Mouse (Mus musculus) T-helper 1 cell (primary cell): ENCODE data around the gene Pum2.

Experiments
- in situ Hi-C: fragments of 300-600 bp; cut with MboI, MseI; formaldehyde crosslinking; loops from one replicate; pipeline ENCODE4 v1.15.1; 2025; ENCODE audit warnings: high pct_unique_total_duplicates

Pum2 gene

DNA sequence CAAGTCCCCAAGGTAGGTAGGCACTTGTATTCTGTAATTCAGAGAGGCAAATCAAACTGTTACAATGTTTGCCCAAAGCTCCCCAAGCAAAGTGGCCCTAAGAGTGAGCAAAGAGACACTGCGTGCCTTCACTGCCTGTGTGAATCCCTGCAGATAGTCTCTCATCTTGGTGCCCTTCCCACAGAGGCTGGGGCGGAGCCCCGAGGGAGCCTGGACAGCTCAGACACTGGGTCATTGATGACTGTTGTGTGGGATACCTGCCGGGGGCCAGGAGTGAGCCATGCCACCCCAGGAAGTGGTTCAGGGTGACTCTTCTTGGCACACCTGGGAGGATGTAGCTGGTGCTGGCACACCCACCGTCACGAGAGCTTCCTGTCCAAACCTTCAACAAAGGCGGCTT, 87.1 kb downstream of the Pum2 start:
- in situ Hi-C loops = no loop called here

DNA sequence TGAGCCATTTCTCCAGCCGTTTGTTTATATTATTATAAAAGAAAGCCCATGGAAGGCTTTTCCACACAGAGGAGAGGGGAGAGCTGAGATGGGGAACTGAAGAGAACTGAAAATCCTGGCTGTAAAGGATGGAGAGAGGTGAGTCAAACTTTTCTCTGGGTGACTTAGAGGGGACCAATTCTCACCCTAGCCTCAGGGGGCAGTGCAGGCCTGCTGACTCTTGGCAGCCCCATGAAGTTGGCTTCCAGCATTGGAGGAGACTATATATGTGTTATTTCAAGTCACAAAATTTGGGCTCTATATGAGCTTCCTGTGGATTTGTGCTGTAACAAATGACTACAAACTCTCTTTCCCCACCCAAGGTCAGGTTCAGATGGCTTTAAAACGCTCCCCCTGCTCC, 88.7 kb downstream of the Pum2 start:
- in situ Hi-C loops = no loop called here

- in situ Hi-C loops = no loop called here
Measured at GRCm38 (mm10) chr12:8764221-8764930, 90.4 kb downstream of the Pum2 start.

DNA sequence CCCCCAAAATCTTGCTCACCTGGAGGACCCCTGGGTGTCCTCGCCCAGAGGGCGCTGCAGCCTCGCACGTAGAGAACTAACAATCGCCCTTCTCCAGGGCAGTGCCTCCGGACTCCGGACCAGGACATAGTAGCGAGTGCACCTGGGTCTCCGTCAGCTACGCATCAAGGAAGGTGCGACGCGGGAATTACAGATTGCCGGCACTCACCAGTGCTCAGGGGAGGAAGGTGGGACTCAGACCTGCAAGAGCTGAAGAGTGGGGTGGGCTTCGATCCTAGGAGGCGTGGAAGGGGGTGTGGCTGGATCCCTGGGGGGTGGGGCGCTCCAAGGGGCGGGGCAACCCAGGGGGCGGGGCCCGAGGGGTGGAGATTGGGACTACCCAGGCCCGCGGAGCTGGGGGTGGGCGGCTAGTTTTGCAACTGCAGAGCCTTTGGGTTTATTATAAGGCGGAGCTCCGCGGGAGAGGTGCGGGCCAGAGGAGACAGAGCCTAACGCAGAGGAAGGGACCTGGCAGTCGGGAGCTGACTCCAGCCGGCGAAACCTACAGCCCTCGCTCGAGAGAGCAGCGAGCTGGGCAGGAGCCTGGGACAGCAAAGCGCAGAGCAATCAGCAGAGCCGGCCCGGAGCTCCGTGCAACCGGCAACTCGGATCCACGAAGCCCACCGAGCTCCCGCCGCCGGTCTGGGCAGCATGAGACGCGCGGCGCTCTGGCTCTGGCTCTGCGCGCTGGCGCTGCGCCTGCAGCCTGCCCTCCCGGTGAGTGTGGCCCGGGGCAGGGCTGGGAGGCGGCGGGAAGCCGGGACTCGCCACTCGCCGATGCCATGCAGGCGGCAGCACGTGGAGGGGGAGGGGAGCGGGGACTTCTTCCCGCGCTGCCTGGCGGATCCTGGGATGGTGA, 97.3 kb downstream of the Pum2 start, which contains the start of gene Sdc1:
Gene Sdc1 (plus strand): TSS at position 378 of the 898 bp plus-strand sequence.
- in situ Hi-C loops = loop anchor here (10.0 kb wide), 1 partner anchor 234 kb away; no protein-coding TSS in a partner anchor

DNA sequence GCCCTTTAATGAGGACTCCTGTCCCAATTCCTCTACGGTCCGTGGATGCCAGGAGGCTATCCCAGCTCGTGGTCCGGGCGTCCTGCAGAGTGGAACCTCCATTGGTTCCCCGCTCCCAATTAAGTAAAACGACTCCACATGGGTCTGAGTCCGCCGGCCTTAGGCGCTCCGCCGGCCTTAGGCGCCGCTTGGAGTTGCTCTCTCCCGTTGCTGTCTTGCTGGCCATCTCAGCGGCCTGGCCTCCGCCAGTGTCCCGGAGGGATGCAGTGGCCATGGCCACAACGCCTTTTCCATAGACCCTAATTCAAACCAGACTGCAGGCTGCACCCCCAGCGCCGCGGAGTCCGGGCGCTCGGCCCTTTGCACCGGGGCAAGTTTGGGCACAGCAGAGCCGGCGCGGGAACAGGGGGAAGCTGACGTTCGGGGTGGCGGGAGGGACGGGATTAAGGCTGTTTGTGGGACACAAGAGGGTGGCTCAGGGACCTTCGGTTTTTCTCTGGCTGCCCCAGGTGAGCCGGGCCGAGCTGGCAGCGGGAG, 98.0 kb downstream of the Pum2 start:
- in situ Hi-C loops = loop anchor here (10.0 kb wide), 1 partner anchor 233 kb away; no protein-coding TSS in a partner anchor

GRCm38 (mm10) chr12:8772451-8773143, 98.7 kb downstream of the Pum2 start:
- in situ Hi-C loops = loop anchor here (10.0 kb wide), 1 partner anchor 232 kb away; no protein-coding TSS in a partner anchor

DNA sequence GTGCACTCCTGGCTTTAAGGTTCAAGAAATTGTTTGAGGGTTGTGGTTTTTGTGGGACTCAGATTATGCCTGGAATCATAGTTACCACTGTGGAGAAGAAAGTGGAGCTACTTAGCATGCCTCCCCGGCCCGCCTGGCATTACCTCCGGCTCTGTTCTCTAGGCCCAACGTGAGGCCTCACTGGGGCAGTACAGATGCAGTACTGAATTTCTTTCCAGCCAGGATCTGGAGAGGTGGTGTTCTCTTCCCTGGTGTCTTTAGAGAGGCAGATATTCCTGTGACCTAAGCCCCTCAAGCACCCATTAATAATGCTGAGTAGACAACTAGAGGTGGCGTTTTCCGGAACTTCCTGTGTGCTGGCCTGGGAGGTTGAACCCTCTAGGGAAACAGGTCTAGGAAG, 99.4 kb downstream of the Pum2 start:
- in situ Hi-C loops = loop anchor here (10.0 kb wide), 1 partner anchor 231 kb away; no protein-coding TSS in a partner anchor

DNA sequence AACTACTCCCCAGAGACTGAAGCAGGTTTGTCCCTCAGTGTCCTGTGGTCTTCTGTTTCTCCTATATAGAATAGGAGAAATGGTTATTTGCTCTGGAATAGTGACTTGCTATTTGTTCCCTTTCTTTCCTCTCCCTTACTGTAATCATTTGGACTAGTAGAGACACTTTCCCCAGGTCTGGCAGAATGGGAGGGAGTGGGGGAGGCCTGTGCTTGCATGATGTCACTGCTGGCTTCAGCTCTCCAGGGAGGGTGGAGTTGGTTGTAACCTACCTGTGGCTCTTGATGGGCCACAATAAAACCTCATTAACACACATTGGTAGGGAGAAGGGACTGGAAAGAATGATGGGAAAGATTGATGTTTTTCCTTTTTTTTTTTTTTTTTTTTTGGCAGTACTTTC, 100.2 kb downstream of the Pum2 start:
- in situ Hi-C loops = loop anchor here (10.0 kb wide), 1 partner anchor 231 kb away; no protein-coding TSS in a partner anchor

- in situ Hi-C loops = loop anchor here (10.0 kb wide), 1 partner anchor 229 kb away; no protein-coding TSS in a partner anchor
Measured at GRCm38 (mm10) chr12:8776206-8776605, 102.3 kb downstream of the Pum2 start.

DNA sequence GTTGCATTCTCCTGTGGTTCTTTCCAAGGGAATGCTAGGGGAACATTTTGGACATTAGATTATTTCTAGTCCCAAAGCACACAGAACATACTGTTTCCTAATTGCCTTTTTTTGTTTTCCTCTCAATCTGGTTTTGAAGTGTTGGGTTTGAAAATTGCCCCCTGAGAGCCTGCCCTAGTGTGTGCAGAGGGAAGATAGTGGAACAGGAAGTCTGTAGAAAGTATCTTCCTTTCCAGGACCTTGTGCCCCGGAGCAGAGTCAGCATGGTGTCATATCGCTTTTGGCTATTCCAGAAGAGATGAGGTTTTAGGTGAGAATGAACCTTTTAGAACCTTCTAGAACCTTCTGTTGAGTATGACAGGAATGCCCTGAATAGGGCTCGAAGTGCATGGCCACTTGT, 102.8 kb downstream of the Pum2 start:
- in situ Hi-C loops = loop anchor here (10.0 kb wide), 1 partner anchor 228 kb away; no protein-coding TSS in a partner anchor

GRCm38 (mm10) chr12:8778106-8778505, 104.2 kb downstream of the Pum2 start:
- in situ Hi-C loops = loop anchor here (10.0 kb wide), 1 partner anchor 227 kb away; no protein-coding TSS in a partner anchor

GRCm38 (mm10) chr12:8779851-8780250, 105.9 kb downstream of the Pum2 start:
- in situ Hi-C loops = loop anchor here (10.0 kb wide), 1 partner anchor 225 kb away; no protein-coding TSS in a partner anchor

DNA sequence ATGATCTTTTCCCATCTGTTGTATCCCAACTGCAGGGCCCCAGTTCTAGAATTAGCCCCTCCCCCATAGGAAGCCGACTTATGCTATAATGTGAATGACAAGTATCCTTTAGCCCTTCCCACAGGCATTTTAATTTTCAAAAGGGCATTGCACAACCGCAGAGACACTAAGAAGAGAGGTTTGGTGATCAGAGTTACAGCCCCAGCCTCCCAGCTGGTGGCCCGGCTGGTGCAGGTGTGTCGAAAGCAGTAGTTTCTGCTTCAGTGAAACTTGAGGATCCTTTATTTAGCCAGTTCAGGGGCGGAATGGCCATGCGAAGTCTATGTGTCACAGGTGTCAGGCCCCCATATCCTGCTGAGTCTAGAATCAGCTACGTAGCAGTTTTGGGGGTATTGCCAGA, 107.2 kb downstream of the Pum2 start:
- in situ Hi-C loops = no loop called here

GRCm38 (mm10) chr12:8781681-8782378, 107.9 kb downstream of the Pum2 start:
- in situ Hi-C loops = no loop called here

GRCm38 (mm10) chr12:8782565-8782964, 108.6 kb downstream of the Pum2 start:
- in situ Hi-C loops = no loop called here

GRCm38 (mm10) chr12:8784189-8784588, 110.3 kb downstream of the Pum2 start:
- in situ Hi-C loops = no loop called here

DNA sequence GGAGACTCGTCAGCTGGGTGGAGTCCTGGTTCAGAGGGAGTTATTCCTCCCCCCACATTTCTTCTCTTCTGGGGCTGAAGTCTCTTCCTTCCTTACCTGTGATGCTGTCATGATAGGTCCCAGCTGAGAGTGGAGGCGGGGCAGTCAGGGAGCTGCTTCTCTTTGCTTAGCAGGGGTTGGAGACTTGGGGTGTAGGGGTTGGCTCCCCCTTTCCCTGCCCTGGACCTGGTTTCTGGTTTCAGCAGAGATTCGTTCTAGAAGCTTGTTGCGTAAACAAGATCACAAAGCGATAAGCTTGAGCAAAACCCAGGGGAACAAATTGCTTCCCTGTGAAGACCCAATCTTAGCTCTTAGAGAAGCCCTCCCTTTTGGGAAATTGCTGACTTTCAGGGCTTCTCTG, 112.5 kb downstream of the Pum2 start:
- in situ Hi-C loops = no loop called here

DNA sequence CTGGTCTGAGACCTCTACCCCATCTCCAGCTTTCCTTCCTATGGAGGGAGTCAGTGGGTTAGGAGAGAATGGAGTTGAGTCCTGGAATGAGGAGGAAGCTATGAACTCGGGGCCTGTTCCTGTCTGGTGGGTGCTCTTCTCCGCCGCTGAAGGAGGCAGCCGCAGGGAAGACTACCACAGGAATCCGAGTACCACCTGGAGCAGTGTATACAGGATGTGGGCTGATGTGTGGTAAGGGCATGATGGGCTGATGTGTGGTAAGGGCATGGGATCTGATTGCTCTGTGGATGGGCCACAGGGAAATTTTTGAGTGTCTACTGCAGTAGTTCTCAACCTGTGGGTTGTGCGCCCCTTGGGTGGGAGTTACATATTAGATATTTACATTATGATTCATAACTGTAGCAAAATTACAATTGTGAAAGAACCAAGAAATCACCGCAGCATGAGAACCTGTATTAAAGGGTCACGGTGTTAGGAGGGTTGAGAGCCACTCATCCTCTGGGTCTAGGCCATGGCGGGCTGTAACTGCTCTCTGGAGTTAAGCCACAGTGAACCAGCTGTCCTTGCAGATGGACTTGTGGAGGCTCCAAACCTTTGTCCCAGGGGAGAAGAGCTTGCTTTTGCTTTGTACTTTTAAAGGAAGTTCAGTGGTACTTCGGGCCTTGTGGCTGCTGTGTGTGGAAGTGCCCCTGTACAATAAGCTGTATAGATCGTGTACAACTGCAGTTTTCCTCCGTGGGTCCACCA, 113.2 kb downstream of the Pum2 start:
- in situ Hi-C loops = no loop called here

- in situ Hi-C loops = no loop called here
Measured at GRCm38 (mm10) chr12:8788469-8788868, 114.5 kb downstream of the Pum2 start.

- in situ Hi-C loops = no loop called here
Measured at GRCm38 (mm10) chr12:8790615-8791014, 116.7 kb downstream of the Pum2 start.
